Mouse (Mus musculus) frontal cortex, adult 2 months (tissue): ENCODE results near the gene Pacrg. TPM values are rescaled to one million over a fixed set of nuclear protein-coding genes. Genes with fewer than 3 reads are reported as not detected.

Source experiments
- DNase-seq, 2 experiments: peaks; one replicate each; pipeline ENCODE4 v3.0.0; 2022; ENCODE audit warnings: low spot score in 1 of 2; ENCODE audit errors: extremely low spot score in 1 of 2
- polyA plus RNA-seq: library from polyadenylated mRNA; depleted of rRNA; stranded (reverse); fragments of >200 nt; gene quantifications from 2 replicates; pipeline ENCODE4 v1.2.3, GENCODE M21; 2012

Pacrg gene
- polyA plus RNA-seq, 1 experiment = 25.2 TPM

DNA sequence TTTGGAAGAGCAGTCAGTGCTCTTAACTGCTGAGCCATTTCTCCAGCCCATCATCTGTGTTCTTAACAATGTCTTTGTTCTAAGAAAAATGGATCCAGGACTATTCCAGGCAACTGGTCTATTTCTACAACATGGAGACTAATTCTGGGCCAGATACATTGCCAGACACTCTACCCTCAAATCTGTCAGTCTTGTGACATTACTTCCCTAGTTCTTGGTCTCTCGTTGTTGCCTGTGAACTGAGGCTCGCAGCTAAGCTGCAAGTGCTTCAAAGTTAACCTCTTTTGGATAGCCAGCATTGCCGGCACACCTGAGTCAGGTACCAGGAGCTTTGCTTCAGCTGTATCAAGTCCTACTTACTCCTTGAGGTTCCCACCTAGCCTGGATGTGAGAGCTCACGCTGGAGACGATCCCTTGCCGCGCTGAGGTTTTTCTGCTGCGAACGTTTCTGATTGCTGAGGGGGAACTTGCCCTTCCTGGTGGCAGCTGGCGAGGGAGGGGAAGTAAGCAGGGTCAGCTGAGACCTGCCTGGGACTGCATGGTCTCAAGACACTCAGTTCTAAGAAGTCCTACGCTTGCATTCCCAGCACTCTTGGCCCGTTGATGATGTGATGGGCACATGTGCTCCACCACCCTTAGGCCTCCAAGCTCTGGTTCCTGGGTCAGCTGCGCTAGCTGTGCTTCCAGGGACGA is 447.6 kb downstream of the Pacrg start:
- no peak for DNase-seq

DNA sequence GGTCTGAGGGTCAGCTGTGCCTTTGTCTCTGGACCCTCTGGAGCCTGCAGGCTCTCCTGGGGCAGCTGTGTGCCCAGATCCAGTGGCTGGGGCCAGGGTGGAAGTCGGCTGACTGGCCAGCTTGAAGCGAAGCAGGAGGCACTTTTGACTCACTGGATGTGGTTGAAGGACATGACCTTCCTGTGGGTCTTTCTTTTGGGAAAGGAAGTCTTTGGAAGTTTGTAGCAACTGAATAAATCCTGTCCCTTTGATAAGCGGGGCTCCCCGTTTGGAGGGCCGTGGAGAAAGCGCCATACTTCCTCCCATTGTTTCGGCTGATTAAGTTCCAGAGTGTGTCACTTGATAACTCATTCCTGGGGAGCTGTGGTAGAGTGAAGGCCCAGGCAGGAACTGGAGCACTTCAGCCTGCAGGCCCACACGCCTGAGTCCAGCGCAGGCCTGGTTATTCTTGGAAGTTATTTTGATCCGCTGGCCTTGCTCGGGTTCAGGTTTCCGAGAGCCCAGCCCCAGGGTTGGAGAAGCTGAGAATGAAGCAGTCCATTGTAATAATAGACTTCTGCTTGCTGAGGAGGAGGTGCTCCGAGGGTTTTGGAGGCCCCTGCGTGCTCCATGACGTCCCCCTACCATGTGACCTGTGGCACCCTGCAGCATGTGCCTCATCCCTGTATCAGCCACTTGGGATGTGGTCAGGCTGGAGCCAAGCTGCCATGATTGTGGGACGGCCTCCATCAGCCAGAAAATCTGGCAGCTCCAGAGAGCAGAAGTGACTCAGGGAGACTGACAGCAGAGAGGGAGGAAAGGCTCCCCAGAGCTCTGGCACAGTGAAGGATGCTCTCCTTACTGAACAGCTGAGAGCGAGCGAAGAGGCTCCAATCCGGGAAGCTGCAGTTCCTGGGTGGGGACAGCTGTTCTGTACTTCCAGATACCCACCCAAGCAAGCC is 449.6 kb downstream of the Pacrg start:
- DNase-seq = peak in 1 of 2 experiments; percentile 66

DNA sequence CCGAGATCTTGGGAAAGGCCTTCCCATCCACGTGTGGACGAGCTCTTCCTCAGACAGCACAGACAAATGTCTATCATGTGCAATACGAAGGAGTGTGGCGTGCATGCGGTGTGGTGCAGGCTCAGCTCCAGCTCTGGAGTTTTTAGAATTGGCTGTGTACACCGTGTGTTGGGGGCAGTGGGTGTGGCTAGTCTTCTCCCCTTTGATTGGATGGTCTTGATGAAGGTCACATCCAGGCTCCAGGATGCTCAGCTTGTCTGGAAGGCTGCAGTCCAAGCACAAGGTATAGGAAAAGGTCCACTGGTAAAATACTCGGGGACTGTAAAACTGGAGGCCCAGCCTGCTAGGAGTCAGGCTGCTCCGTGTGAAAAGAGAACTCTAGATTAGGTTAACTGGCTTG is 450.4 kb downstream of the Pacrg start:
- no peak for DNase-seq

DNA sequence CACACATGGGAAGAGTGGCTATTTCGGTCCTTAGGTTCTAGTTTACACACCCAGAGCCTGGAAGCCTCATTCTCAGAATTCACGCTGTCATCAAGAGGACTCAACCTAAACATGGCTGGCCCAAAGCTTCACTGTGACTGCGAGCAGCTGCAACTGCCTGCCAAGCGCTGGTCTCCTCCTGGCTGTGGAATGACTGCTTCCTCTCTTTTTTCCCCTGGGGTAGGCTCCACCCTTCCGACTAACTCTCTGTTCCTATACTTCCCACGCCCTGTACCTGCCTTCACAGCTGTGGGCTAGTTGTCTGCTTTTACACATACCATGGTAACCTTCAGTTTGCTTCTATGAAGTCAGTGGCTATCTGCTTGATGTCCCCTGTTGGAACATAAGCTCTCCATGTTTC is 453.6 kb downstream of the Pacrg start:
- DNase-seq = no peak

DNA sequence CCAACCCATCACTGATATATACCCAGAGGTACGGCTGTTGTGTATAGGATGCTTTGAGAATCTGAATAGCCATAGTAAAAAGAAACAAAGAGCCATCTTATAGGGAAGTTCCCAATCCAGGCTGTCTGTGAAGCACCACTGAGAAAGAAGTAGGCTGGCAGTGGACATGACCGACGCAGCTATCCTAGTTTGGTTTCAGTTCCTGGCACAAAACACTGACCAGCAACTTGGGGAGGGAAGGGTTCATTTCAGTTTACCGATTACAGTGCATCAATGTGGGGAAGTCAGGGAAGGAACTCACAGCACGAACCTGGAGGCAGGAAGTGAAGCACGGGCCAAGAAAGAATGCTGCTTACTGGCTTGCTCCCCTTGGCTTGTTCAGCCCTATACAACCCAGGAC is 456.7 kb downstream of the Pacrg start:
- DNase-seq = no peak

DNA sequence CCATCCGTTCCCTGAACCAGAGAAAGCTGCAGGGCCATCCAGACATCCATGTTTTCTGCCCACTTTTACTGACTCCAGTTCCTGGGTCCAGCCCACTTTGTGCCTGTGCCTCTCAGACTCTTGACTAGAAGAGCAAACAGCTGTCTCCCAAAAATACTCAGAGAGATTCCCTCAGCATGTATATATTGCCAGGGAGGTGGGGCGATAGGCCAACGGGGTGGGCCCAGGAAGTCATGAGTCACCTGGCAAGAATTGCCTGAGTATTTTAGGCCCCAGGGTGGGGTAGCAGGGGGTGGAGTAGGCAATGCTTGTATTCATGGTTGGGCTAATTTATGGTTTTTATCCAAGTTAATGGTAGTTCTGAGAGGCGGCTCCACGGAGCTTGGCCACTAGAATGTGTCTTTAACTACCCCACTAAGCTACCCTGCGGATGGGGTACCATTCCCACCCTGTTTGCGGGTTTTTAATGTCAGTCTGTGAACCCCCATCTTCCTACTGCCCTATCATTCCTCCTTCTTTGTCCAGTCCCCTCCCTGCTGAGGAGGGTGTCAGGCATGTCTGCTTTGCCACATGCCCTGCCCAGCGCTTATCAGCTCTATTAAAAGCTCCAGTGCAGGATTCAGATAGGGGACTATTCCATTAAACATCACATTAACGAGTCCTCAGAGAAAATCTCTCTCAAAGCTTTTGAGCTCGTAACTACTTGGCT is 461.5 kb downstream of the Pacrg start:
- DNase-seq = peak in 1 of 2 experiments; percentile 22

DNA sequence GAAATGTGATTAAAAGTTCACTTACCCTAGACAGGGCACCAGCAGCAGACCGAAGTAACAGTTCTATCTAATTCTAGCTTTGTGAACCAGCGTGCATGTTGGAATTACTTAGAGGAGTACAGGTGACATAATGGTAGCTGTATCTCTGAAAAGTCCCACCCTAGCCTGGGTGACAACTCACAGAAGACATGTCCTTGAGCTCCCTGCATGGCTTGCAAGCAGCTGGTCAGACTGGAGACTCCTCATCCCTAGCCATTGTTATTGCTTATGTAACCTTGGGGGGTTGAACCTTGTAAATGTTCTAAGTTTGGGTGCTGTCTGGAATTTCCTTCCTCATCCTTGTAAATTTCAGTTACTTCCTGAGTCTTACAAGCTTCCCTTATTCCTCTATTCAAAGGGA is 462.5 kb downstream of the Pacrg start:
- DNase-seq = no peak

DNA sequence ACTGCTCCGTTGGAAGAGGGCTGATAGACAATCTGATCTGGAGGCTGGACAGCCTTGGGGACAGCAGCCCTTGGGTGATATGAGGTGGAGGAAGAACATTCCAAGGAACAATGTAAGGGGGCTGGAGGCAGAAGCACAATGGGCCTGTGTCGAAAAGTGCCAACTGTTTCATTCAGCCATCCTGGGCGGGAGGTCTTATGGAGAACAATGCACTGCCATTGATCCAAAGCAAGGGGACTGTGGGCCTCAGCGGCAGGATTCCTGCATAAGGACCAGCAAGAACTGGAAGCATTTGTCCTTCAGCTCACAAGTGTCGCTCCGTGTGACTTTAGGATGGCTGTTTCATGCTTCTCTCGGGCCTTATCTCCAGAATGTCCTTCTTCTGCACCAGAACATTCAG is 465.8 kb downstream of the Pacrg start:
- DNase-seq = no peak

DNA sequence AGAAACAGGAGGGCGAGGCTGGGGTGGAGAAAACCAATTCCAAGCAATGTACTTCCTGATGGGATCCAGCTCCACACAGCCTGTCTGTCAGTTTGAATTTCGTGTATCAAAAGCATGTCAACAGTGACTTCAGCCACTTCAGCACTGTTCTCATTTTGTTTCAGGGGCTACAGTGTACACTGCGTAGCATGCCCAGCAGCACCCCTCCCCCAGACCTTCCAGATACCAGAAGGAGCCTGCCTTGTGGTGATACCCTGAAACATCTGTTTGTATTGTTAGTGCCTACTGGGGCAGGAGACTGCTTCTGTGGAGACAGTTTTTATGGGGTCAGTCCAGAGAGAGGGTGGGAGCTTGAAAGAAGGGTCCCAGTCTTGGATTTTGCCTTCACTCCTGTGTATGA is 466.4 kb downstream of the Pacrg start:
- no peak for DNase-seq

DNA sequence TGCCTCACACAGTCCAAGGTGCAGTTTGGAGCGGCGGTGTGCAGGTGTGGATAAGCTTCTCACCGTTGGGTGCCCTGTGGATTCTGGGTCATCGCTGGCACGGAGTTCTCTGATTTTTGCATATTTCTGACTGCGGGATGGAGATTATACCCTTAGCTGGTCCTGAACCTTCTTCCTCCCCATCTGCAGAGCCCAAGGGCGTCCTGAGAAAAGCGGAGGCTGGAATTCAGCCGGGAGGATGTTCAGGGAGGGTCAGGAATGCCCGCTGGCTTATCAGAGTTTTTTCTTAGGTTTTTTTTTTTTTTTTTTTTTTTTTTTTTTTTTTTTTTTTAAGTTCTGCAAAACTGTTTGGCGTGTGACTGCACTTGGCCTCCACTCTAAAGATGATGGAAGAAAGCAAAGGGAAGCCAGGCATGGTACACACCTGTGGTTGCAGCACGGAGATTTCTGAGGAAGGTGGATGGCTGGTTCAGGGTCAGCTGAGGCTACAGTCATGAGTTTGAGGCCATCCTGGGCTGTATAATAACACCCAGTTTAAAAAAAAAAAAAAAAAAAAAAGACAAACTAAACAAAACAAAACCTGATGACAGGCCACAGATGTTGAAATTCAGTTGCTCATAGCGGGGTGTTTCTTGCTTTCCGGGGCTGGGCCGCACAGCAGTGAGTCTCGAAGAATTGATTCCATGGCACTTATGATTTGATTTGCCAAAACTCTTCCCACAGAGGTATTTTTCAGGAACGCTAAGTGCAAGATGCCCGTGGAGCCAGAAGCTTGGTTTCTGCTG is 467.9 kb downstream of the Pacrg start:
- no peak for DNase-seq

DNA sequence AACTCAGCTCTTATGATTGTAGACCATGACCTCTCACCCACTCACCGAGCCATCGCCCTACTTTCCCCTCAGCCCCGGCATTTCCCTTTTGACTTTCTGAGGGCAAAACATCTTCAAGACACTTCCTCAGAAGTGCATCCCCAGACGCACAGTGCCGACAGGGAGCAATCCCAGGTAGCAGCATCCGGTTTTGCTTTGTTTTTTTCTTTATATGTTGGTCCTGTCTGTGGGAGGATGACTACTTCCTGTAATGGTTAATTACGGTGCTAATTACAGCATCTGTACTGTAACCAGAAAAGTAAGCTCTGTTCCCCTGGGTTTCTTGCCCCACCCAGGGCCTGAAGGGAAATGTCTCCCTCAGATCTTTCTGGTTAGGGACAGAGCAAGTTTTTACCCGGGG is 468.6 kb downstream of the Pacrg start:
- DNase-seq = no peak

DNA sequence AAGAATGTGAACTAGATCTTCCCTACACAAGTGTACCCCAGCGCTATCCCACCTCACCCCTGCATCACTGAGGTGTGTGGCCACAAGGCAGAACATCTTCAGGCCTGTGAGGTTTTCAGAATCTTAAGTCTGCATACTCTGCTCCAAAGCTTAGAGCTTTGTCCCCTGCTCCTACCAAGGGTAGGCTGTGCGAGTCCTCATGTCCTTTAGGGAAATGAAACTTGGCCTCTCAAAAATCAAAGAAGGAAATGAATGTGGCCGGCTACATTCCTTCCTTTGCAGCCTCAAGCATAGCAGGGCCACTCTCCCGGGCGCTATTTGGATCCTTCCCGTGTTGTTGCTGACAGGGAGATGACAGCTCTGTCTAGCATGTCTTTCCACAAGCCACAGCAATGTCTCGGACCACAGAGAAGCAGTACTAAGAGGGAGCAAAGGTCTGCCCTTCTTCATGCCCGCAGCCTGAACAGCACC is 469.4 kb downstream of the Pacrg start:
- no peak for DNase-seq

DNA sequence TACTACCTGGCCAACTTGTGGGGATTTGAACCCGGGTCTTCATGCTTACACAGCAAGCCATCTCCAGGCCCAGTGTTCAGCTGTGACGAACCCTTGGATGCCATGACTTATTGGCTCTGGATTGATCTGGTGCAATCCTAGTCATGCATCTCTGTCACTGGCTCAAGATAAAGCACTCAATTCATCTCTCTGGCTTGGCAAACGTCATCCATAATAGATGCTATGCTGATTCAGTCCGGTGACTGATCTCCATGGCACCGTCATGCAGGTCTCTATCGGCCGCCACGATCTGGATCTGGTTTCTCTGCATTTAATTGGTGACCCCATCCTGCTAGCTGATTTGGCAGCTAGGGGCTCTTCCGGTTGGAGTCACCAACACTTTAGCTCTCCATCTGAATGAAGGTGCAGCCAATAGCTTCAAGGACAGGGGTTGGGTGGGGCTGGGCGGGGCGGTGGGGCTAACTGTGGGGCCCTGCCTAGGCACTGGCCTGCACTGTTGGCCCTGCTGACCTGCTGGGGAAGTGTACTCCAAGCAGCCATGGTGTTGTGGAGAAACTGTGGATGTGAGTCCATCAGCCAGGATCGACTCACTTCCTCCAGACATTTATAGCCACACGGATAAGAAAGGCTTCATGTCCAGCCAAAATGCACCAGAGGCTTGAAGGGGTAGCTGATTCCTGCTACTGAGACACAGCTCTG is 470.0 kb downstream of the Pacrg start:
- DNase-seq = no peak

DNA sequence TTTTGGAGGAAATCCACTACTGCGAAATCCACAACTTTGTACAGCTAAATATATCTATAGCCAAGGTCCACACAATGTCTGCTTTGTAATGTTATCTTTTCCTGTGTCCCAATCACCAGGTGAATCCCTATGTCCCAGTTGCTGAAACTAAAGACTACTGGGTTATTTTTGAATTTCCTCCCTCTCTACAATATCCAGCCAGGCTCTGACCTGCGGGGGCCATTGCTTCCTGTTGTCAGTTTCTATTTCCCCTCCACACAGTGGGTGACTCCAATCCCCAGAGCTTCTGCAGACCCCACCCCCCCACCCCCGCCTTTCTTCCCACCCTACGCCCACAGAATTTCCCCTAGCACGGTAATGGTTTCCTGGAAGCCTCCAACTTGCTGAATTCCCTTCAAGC is 473.1 kb downstream of the Pacrg start:
- no peak for DNase-seq

DNA sequence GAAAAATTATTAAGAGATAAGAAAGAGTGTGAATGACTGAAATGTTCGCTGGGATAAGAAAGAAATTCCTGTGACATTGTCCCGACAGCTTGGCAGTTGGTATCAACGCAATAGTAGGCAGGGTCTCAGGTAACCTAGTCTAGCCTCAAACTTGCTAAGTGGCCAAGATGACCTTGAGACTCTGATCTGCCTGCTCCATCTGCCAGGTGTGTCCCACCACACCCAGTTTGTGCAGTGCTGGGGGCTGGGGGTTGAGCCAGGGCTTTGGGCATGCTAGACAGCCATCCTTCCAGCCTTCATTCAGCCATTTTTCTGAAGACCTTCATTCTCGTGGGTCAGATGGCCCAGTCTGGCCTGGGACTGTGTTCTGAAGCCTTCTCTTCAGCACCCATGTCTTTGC is 473.5 kb downstream of the Pacrg start:
- no peak for DNase-seq

DNA sequence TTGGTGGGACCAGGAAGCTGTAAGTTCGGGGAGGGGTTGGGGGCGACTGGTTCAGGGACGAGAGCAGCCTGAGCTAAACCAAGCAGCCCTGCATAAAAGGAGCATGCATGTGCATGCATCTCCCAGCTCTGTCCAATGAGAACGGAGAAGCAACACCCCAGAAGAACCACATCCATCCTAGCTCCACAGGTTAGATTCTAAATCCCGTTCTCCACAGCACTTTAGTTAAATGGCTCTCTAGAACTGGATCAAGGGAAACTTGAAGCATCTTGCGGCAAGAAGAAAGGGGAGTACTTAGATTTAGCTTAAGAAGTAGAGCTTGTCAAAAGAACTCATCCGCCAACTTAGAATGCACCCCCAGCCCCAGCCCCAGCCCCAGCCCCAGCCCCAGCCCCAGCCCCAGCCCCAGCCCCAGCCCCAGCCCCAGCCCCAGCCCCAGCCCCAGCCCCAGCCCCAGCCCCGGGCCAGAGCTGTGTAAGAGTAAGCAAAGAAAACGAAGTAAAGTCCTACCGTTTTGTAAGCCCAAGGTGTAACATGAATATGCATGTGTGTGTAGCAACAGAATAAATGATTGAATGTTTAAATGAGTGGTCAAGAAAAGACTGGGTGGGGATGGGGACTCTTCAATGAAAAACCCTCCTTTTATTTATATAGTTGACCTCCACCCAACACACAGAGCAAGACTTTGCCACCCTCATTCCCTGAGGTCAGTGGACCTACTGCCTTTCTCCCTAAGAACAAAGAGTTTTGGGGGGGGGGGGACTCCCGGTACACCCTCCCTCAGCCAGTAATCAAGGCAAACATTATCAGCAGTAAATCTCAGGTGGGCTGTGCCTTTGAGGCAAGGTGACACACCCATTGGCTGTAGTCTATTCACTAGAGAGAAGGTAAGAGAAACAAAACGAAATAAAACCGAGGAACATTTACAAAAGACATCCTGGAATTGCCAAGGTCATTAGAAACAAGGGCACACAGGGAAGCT is 474.3 kb downstream of the Pacrg start:
- DNase-seq = no peak

DNA sequence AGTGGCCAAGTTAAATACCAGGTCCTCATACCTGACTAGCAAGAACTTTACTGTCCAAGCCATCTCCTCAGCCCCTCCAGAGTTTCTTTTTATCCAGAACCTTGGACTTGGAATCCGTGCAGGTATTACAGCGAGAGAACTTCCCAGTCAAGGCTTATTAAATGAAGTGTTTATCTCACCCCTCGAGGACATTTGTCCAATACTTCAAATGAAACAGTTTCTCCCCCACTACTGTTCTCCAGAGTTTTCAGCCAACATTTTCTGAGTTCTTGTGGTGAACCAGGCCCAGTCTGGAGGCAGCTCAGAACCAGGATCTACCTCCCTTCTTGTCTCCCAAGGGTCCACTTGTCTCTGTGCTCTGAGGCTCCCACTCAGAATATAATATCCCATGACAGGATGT is 477.0 kb downstream of the Pacrg start:
- DNase-seq = no peak

DNA sequence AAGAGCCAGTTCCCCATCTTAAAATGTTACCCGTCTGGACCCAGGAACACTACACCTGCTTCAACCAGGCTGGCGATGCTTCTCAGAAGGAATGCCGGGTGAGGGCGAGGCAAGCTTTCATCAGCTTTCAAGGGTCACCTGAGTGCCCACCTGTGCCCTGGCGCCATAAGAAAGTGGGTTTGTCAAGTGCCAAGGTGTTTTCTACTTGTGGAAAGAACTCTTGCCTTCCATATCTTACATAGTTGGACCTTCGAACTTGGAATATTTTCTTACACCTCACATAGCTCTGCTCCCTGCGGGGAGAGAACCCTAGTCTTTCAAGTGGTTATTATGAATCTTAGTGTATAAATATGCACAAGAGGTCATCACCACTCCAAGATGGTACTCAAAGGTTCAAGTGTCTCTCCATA is 478.2 kb downstream of the Pacrg start:
- DNase-seq = no peak

DNA sequence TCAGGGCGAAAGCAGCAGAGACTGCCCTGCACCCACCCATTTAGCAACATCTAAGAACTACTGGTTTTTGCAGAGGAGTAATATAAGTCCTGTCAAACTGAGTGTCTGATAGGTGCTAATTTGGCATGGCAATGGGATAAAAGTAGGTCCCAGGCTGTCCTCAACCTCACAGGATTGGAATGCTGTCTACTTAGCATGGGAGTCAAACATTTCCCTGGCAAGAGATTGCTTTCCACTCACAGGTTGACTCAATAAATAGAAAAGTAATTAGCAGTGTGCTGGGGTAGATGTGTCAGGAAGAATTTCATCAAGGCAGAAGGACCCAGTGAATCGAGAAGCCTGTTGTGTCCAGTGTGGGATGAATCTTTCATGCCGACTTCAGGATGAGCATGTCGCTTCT is 479.4 kb downstream of the Pacrg start:
- no peak for DNase-seq
